Mouse (Mus musculus) kidney, embryonic 15.5 days (tissue): Measurements from ENCODE around the gene Zic4. TPM values are rescaled to one million over a fixed set of nuclear protein-coding genes. Genes with fewer than 3 reads are reported as not detected.

Experiments
- ATAC-seq: fragments of 200-750 bp; cut with Nextera tagmentation; replicated peaks from 2 replicates; pipeline ENCODE4 v1.8.0; 2017; ENCODE audit warnings: moderate TSS enrichment; ENCODE audit not compliant: low FRiP score
- H3K27ac ChIP-seq: fragments of 300-500 bp; sonication (generic); 2 replicates; pipeline ENCODE4 v1.5.1; 2015; ENCODE audit warnings: mild to moderate bottlenecking, inconsistent platforms
- H3K27me3 ChIP-seq: fragments of 300-500 bp; sonication (generic); 2 replicates; pipeline ENCODE4 v1.6.1; 2015; ENCODE audit warnings: inconsistent platforms
- H3K36me3 ChIP-seq: fragments of 300-500 bp; sonication (generic); 2 replicates; pipeline ENCODE4 v1.6.1; 2015; ENCODE audit warnings: inconsistent platforms
- H3K4me1 ChIP-seq: fragments of 300-500 bp; sonication (generic); 2 replicates; pipeline ENCODE4 v1.6.1; 2015; ENCODE audit warnings: inconsistent platforms
- H3K4me2 ChIP-seq: fragments of 300-500 bp; sonication (generic); 2 replicates; pipeline ENCODE4 v1.6.1; 2015; ENCODE audit warnings: moderate library complexity, mild to moderate bottlenecking, inconsistent platforms
- H3K4me3 ChIP-seq: fragments of 300-500 bp; sonication (generic); replicated peaks from 2 replicates; pipeline ENCODE4 v1.5.1; 2015; ENCODE audit warnings: mild to moderate bottlenecking, inconsistent platforms
- H3K9ac ChIP-seq: fragments of 300-500 bp; sonication (generic); 2 replicates; pipeline ENCODE4 v1.6.1; 2015; ENCODE audit warnings: mild to moderate bottlenecking, inconsistent platforms
- H3K9me3 ChIP-seq: fragments of 300-500 bp; sonication (generic); replicated peaks from 2 replicates; pipeline ENCODE4 v1.6.1; 2016; ENCODE audit warnings: inconsistent platforms
- WGBS: fragments of 180-500 bp; shearing (Covaris S2); methylation state at CpG from one replicate; pipeline ENCODE4 v1.1.7; 2015; ENCODE audit warnings: mixed read lengths; 5-methylcytosine and 5-hydroxymethylcytosine counted together
- polyA plus RNA-seq: library from polyadenylated mRNA; unstranded; fragments of >200 nt; fragmentation: Nextera tagmentation; extraction: Ambion mirVana; gene quantifications from 2 replicates; pipeline ENCODE4 v1.2.1, GENCODE M21; 2015

The Zic4 gene
- polyA plus RNA-seq, 1 experiment from 2014 or later: not detected

GRCm38 (mm10) chr9:91384693-91385560 lies 22.7 kb downstream of the Zic4 start:
- H3K9ac ChIP-seq: no peak overlapping the region
- no peak overlapping the region for H3K4me3 ChIP-seq
- no peaks in the 10 kb centered on the region for H3K9me3 ChIP-seq
- H3K4me2 ChIP-seq: no peak overlapping the region
- H3K27me3 ChIP-seq: peaks cover 100% of the 10 kb centered on the region
- ATAC-seq: no peak
- H3K4me1 ChIP-seq: peaks cover 9% of the 10 kb centered on the region
- H3K27ac ChIP-seq: no peak overlapping the region
- 6% methylated on average over 4 of the region's 4 CpGs for WGBS
- no peaks in the 10 kb centered on the region for H3K36me3 ChIP-seq

- Histone ChIP-seq H3K9ac (no peak overlapping the region), H3K4me2 (no peak overlapping the region), H3K4me1 (peaks cover 9% of the 10 kb centered on the region), H3K4me3 (no peak overlapping the region), H3K36me3 (no peaks in the 10 kb centered on the region), H3K9me3 (no peaks in the 10 kb centered on the region), H3K27me3 (peaks cover 100% of the 10 kb centered on the region), H3K27ac (no peak overlapping the region)
- WGBS: under 1% methylated on average over 8 of the region's 8 CpGs
- ATAC-seq: no peak
Measured at GRCm38 (mm10) chr9:91385561-91386430, 23.6 kb downstream of the Zic4 start.

- no peak for ATAC-seq
- Histone ChIP-seq H3K4me3 (no peak overlapping the region), H3K9ac (no peak overlapping the region), H3K4me2 (no peak overlapping the region), H3K9me3 (no peaks in the 10 kb centered on the region), H3K4me1 (peaks cover 4% of the 10 kb centered on the region), H3K27me3 (peaks cover 100% of the 10 kb centered on the region), H3K27ac (no peak overlapping the region), H3K36me3 (no peaks in the 10 kb centered on the region)
- WGBS: under 1% methylated on average over 17 of the region's 17 CpGs
Measured at GRCm38 (mm10) chr9:91386502-91386890, 24.3 kb downstream of the Zic4 start.

GRCm38 (mm10) chr9:91386891-91387739 lies 24.9 kb downstream of the Zic4 start:
- H3K4me3 ChIP-seq: no peak overlapping the region
- peaks cover 100% of the 10 kb centered on the region for H3K27me3 ChIP-seq
- no peak overlapping the region for H3K27ac ChIP-seq
- no peak for ATAC-seq
- no peaks in the 10 kb centered on the region for H3K4me1 ChIP-seq
- no peaks in the 10 kb centered on the region for H3K9me3 ChIP-seq
- H3K36me3 ChIP-seq: no peaks in the 10 kb centered on the region
- no peak overlapping the region for H3K9ac ChIP-seq
- no peak overlapping the region for H3K4me2 ChIP-seq
- WGBS: 2% methylated on average over 31 of the region's 31 CpGs

- under 1% methylated on average over 5 of the region's 5 CpGs for WGBS
- Histone ChIP-seq H3K27ac (no peak overlapping the region), H3K9me3 (no peaks in the 10 kb centered on the region), H3K36me3 (no peaks in the 10 kb centered on the region), H3K27me3 (peaks cover 100% of the 10 kb centered on the region), H3K9ac (no peak overlapping the region), H3K4me1 (no peaks in the 10 kb centered on the region), H3K4me2 (no peak overlapping the region), H3K4me3 (no peak overlapping the region)
- ATAC-seq: no peak
Measured at GRCm38 (mm10) chr9:91387740-91388080, 25.5 kb downstream of the Zic4 start.

GRCm38 (mm10) chr9:91388173-91388572 lies 26.0 kb downstream of the Zic4 start:
- no peak for ATAC-seq
- Histone ChIP-seq H3K4me2 (no peak overlapping the region), H3K4me1 (no peaks in the 10 kb centered on the region), H3K36me3 (no peaks in the 10 kb centered on the region), H3K9ac (no peak overlapping the region), H3K9me3 (no peaks in the 10 kb centered on the region), H3K27me3 (peaks cover 100% of the 10 kb centered on the region), H3K4me3 (no peak overlapping the region), H3K27ac (no peak overlapping the region)
- under 1% methylated on average over 4 of the region's 4 CpGs for WGBS

- H3K9ac ChIP-seq: no peak overlapping the region
- H3K9me3 ChIP-seq: no peaks in the 10 kb centered on the region
- no peaks in the 10 kb centered on the region for H3K36me3 ChIP-seq
- no peak for ATAC-seq
- H3K27me3 ChIP-seq: peaks cover 97% of the 10 kb centered on the region
- no peaks in the 10 kb centered on the region for H3K4me1 ChIP-seq
- H3K4me2 ChIP-seq: no peak overlapping the region
- WGBS: 2% methylated on average over 8 of the region's 8 CpGs
- no peak overlapping the region for H3K27ac ChIP-seq
- H3K4me3 ChIP-seq: no peak overlapping the region
Measured at GRCm38 (mm10) chr9:91393376-91394068, 31.3 kb downstream of the Zic4 start.

- WGBS: 1% methylated on average over 14 of the region's 14 CpGs
- no peak for ATAC-seq
Measured at GRCm38 (mm10) chr9:91394211-91394646, 32.0 kb downstream of the Zic4 start.

GRCm38 (mm10) chr9:91395066-91395772 lies 33.0 kb downstream of the Zic4 start:
- peaks cover 96% of the 10 kb centered on the region for H3K27me3 ChIP-seq
- H3K36me3 ChIP-seq: no peaks in the 10 kb centered on the region
- H3K27ac ChIP-seq: no peak overlapping the region
- no peak overlapping the region for H3K4me3 ChIP-seq
- H3K4me2 ChIP-seq: no peak overlapping the region
- no peaks in the 10 kb centered on the region for H3K4me1 ChIP-seq
- no peak for ATAC-seq
- no peak overlapping the region for H3K9ac ChIP-seq
- no peaks in the 10 kb centered on the region for H3K9me3 ChIP-seq
- WGBS: 7% methylated on average over 14 of the region's 14 CpGs

More at GRCm38 (mm10) chr9:91394211-91394646, 32.0 kb downstream of the Zic4 start:
- Histone ChIP-seq H3K27ac (no peak overlapping the region), H3K9ac (no peak overlapping the region), H3K4me3 (no peak overlapping the region), H3K9me3 (no peaks in the 10 kb centered on the region), H3K36me3 (no peaks in the 10 kb centered on the region), H3K4me1 (no peaks in the 10 kb centered on the region), H3K4me2 (no peak overlapping the region), H3K27me3 (peaks cover 96% of the 10 kb centered on the region)

GRCm38 (mm10) chr9:91399976-91400375 lies 37.8 kb downstream of the Zic4 start:
- Histone ChIP-seq H3K4me3 (no peak overlapping the region), H3K4me1 (no peaks in the 10 kb centered on the region), H3K9ac (no peak overlapping the region), H3K27me3 (peaks cover 98% of the 10 kb centered on the region), H3K36me3 (no peaks in the 10 kb centered on the region), H3K4me2 (no peak overlapping the region), H3K27ac (no peak overlapping the region), H3K9me3 (no peaks in the 10 kb centered on the region)
- WGBS: 8% methylated on average over 7 of the region's 7 CpGs
- no peak for ATAC-seq
